Mouse (Mus musculus) Muller cell, postnatal 12 days (primary cell): ENCODE measurements at regions not wholly inside any gene's neighbourhood (a gene's known extent, or its start where the extent isn't known, plus 50 kb on each side); places are given as distances from the start of the nearest gene placed in this dataset.
"Not testable (repeated sequence)": the region's sequence is repeated elsewhere in the genome, so short reads cannot be mapped to it uniquely, and the experiment has no call there.

Source experiments
- DNase-seq: peaks from one replicate; pipeline ENCODE4 v3.0.0-alpha.2; 2015; ENCODE audit errors: inconsistent ontology term

DNA sequence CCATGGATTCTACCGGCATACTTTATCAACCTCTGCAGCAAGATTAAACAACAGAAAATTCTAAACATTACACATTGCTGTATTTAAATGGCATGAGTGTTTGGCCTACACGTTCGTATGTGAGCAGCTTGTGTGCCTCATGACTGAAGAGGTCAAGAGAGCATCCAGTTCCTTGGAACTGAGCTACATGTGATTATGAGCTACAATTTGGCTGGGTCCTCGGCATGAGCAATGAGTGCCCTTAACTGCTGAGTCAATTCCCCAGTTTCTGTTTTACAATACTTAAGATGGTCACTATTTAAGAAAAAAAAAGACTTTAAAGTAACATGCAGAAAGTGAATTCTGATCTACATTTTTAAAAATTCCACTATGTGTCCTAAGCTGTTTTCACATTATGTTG lies 338.4 kb upstream of the Gpc6 start:
- DNase-seq: no peak

DNA sequence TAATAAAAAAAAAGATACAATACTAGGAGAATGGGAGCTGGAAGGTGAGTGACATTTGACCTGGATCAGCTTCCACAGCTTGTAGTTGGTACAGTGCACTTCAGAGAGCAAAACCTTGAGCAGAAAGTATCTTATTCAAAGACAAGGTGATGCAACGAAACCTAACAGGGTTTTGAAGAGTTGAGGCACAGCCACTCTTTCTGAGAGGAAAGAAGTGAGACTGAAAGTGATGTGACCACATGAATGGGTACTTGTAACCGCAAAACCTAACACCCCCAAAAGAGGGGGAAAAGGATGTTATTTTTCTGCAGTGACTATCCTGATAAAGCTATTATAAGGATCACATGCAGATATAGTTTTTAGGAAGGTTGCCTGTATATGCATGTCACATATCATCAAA lies 335.6 kb upstream of the Gpc6 start:
- DNase-seq: no peak

DNA sequence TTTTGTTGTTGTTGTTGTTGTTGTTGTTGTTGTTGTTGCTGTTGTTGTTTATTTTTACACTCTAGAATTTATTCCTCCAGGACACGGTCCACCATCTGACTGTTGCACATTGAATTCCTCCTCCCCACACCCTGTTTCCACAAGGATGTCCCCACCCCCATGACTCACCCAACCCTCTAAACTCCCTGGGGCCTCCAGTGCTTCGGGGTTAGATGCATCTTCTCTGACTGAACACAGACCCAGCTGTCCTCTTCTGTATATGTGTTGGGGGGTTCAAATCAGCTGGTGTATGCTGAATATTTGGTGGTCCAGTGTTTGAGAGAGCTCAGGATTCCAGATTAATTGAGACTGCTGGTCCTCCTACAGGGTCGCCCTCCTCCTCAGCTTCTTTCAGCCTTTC lies 335.0 kb upstream of the Gpc6 start:
- DNase-seq: peak; percentile 12

DNA sequence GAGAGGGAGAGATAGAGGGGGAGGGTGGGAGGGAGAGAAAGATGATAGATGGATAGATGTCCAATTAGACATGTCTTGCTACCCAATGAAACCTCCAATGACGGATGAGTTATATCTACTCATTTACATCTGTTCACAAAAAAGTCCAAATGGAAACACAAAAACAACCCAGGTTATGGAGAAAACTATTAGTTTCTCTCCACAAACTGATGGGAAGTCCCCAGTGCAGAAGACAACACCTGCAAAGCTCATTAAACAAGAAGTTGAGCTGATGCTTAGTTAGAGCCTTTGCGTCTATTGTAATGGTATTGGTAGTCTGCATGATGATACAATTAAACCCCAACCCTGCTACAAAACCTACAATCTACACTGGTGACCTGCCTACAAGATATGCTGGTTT lies 317.0 kb upstream of the Gpc6 start:
- DNase-seq: no peak

DNA sequence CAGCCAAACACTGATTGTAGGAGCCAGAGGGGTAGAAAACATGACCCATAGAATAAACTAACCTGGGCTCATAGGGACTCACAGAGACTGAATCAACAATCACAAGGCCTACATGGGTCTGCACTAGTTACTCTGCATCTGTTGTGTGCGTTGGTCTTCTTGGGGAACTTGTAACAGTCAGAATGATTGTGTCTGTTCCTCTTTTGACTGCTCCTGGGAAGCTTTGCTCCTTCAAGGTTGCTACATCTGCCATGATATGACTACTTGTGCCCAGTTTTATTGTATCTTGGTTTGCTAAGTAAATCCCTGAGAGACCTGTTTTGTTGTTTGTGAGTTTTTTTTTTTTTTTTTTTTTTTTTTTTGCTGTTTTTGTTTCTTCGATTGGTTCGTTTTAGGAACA lies 313.9 kb upstream of the Gpc6 start:
- no peak for DNase-seq

DNA sequence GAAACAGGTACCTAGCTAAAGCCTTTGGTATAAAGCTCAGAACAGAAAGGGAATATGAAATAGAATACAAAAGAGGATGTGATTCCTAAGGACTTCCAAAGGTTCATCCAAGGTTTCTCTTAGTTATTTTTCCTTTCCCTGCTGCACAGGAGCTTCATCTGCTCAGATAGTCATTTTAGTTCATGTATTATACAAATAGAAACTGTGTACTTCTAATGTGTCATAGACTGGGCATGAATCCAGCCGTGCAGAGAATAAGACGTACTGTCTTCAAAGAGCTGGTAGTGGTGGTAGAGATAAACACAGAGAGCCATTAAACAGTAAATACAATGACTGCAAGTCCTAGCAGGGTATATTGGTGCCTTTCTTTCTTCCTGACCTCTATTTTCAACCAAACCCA lies 292.9 kb upstream of the Gpc6 start:
- DNase-seq: no peak

DNA sequence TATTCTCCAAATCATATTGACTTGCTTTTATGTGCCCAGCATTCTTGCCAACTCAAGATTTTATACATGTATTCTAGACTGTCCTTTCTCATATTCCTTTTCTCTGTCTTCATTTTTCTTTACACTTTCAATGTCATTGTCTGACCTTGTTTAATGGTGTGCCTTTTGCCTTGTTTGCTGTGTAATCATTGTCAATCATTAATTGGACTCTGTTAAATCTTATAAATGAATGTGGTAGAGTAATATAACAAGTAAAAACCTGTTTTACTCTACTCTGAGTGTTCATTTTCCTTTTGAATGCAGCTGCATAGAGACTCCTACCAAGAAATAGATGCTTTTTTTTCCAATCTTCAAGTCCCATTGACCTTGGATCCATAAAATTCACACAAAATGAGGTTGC lies 283.0 kb upstream of the Gpc6 start:
- no peak for DNase-seq

DNA sequence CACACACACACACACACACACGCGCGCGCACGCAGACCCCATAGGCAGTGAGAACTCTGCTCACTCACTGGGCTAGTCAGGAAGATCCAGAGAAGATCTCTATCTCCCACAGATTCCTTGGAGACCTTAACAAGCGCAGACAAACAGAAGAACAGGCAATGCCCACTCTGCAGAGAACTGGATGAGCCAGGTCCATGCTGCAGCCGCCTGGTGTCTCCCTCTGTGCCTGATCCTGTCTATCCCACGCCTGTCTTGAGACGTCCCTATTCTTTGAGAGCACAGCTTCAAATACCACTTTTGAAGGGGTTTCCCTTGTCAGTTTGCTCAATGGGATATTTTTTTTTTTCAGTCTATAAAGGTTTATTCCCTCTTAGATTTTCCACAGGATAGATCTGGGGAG lies 273.2 kb upstream of the Gpc6 start:
- DNase-seq: no peak

DNA sequence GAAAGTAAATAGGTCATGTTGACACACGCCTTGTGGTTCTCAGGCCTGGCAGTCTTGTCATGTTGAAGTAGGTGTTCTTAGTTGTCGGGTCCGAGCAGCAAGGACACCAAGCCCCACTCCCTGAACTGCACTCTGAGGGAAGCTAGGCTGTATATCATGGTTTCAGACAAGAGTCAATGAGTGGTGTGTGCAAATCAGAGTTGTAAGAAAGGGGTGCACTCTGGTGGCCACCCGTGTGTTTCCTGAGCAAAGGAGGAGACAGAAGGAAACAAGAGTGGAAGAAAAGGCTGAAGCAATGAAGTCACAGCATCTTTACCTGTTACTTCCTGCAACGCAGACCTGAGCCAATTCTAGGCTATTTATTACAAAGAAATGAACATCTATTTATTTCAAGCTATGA lies 241.2 kb upstream of the Gpc6 start:
- DNase-seq: no peak

DNA sequence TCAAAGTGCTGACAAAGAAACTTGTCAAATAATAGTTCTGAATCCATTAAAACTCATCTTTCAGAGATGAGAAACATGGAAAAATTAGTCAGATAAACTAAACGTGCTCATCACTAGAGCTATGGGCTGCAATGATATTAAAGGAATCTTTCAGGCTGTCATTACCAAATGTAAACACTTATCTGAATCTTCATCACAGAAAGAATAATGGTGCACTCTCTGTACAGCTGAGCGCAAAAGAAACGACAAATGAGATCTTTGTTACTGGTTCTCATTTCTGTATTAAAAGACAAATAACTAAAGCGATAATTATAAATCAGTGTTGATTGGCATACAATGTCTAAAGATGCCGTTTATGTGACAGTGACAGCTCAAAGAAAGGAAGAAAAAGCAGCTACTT lies 227.4 kb upstream of the Gpc6 start:
- no peak for DNase-seq

DNA sequence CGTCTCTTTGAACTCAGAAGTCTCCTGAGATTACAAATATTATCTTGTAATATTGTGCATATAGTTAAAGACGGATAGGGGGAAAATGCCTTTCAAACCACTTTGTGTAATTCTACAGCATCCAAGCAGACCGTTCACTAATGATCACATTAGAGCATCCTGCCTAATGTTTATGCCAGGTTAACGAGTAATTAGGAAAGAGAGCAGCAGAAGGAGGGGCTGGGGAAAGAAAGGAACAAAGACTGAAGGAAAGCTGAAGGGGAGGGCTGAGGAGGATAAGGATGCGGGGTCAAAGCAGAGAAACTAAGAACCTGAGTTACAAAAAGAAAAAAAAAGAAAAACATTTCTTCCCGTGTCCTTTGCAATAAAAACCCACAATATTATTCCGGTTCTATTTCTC lies 226.7 kb upstream of the Gpc6 start:
- no peak for DNase-seq

DNA sequence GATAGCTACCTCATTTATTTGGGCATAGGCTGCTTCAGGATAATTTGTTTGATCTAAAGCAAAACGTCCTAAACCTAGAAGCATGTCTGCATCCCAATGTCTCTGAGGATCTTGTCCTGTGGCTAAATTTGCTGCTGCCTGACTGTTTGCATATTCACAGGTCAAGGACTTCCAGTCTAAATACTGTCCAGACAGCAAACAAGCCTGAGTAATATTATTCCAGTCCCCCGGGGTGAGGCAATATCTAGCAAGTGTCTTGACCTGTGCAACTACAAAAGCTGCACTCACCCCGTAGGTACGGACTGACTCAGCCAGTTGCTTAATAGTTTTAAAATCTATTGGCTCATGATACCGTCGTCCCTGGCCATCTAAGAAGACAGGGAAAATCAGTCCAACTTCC lies 190.5 kb upstream of the Gpc6 start:
- DNase-seq: not testable (repeated sequence)

DNA sequence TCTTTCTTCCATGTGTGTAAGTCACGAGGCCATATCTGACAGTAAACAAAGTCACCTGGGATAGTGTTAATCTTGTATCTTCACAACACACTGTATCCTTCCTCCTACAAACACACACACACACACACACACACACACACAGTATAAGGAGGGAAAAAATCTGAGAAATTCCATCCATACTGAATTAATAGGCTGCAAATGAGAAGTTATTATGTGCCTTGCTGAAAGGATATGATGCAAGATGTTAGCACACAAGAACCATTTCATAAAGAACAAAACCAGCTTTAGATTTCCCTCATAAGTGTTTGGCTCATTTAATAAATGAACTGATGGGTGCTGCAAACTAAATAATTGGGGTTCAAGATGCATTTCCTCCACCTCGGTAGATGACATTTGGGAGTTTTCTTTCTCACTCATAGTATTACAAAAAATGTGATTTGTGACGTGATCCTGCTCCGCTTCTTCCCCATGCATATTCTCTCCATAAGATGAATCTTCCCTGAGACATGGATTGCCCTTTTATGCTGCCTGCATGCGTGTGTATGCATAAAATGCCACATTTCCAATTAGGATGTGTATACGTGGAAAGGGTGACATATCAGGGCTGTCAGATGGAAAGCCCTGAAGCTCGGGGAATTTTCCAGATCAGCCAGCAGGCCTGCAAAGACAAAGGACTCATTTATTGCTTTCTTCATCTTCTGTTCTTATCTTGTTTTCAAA lies 170.5 kb upstream of the Gpc6 start:
- no peak for DNase-seq

DNA sequence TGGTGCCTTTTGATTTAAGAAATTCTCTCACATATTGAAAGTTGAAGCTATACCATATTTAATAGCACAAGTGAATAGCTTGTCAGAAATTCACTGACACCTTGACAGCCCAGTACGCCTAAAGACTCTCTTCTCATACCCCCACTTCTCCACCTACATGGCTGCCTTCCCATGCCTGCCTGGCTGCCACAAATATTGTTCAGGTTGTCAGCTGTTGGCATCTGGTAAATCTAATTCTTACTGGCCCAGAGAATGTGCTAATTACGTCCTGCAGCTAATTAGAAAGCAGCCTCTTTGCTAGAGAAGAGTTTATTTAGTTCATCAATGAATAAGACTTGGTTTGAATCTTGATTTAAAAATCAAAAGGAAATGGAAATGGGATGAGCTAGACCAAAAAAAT lies 163.7 kb upstream of the Gpc6 start:
- no peak for DNase-seq

DNA sequence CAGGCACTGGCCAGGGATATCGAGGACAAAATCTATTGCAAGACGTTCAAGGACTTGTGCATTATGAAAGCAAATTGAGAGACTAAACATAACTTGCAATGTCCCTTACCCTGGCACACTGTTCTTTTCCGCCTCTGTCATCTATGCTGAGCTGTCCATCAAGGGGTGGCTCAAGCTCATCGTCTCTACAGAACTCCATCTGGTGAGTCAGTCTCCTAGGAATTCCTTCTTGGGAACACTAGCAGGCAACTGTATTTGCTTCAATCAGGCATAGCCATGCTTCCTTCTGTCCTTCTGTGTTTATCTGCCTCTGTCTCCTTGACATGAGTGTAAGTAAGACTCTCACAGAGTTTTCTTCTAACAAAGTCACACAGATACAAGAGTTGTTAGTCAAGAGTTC lies 154.0 kb upstream of the Gpc6 start:
- no peak for DNase-seq

DNA sequence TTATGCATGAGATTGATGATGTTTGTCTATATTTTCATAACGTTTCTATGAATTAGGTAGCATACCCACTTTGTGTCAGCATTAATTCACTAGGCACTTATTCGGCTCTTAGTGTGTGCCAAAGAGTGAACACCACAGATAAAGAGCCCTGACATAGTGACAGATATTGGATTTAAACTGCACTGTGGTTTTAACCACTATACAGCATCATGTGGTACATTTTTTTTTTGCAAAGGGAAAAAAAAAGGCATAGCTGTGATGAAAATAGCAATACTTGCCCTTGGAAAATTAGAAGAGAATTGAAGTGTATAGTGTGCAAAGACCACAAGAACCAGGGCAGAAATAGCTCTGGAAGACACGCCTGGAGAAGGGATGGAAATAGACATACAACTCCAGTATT lies 153.4 kb upstream of the Gpc6 start:
- DNase-seq: no peak

DNA sequence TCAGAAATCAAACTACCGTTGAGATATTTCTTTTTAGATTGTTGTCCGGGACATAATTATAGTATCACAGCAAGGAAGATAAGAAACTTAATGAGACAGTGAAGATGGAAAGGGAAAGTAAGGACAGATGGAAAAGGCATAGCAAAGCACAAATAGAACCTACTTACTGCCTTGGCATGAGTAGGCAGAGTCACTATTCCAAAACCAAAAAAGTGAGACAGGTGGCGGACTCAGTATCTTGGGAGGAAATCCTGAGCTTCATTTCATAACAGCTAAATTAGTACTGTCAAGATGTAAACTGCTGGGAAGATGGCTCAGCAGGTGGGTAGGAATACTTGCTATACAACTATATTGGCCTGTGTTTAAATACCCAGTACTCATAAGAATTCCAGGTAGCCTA lies 145.5 kb upstream of the Gpc6 start:
- DNase-seq: no peak

DNA sequence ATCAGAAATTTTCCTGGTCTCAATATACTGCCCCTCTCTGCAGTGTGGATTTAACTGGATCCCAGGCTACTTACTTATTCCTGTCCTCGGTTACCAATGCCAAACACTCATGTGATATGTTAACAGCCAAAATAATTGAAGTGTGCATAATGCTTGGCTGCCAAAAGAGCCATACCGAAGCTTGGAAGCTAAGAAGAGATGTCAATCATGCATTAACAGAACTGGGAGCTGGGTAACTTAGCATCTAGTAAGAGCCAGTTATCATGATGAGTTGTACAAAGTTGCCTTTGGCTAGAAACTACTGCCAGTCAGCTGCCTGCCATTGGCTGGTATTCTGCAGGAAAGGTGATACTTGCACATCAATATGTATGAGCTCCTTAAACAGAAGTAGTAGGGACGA lies 141.3 kb upstream of the Gpc6 start:
- no peak for DNase-seq

DNA sequence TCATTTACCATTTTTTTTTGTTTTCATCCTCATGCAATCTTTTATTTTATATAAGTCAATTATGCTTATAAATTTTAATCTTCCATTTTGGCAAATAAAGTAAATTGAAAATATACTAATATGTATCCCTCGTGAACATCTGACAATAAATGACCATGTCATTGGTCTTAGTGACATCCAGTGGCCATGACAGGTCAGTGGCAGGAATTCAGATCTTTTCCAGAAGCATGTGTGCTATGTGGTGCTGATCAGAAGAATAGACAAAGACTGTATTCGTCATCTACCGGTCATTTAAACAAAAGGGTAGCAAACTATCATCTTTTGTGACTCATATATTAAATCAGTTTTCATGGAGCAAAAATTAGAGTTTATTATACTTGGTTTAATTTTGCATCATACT lies 118.6 kb upstream of the Gpc6 start:
- DNase-seq: peak; percentile 85

DNA sequence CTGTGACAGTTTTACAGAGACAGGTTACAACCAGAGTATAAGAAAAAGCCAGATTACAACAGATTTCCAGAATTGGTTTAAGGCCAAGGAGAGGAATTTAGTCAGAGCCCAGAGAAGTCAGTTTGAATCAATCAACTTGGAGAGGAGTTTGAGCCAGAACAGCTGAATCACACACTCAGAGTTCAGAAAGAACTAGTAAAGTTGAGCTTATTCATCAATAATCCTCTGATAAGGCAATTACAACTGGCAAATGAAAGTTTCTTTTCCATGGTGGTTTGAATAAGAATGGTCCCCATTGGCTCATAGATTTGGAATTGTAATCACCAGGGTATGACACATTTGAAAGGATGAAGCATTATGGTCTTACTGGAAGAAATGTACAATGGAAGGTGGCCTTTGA lies 116.5 kb upstream of the Gpc6 start:
- DNase-seq: peak; percentile 91

DNA sequence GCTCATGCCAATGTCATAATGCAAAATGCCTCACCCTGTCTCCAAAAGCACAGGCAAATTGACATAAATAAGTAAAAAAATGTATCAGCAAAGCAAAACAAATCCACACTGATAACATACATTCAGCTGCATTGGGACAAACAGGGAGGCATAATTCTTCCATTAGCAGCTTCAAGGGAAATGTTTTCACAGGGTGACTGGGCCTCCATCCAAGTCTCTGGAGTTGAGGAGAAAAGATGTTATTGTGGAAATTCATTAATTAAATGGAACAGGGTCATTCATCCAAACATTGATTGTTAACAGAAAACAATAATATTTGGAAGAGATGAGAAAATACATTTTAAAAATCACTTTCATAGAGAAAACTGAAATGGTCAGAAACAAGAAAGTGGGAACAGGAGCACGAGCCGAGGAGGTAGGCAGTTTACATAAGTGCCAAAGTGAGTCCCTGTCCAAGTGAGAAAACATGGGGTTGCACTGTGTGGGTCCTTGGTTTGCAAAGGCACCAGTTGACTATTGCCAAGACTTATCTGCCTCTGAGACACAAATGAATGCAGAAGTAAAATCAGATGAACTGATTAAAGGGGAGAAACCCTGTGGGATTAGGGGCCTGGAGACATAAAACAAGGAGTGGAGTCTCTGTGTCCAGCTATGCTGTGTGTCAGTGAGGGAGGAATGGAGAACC lies 114.3 kb upstream of the Gpc6 start:
- DNase-seq: peak; percentile 91

DNA sequence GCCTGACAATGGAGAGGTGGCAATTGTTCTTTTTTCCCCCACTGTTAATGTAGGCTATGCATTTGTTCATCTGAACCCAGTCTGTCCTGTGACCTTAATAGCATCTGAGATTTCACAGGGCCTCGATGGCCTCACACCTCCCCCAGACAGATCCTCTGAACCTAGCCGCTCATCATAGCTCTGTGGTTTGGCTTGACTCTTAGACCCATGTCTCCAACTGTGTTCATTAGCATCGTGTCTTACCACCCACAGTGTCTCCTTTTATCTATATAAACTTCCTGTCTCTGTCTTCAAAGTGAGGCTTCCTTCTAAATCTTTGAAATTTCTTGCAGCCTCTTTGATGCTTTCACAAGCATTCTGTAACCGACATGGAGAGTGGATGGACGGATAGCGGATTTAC lies 87.9 kb upstream of the Gpc6 start:
- DNase-seq: no peak

DNA sequence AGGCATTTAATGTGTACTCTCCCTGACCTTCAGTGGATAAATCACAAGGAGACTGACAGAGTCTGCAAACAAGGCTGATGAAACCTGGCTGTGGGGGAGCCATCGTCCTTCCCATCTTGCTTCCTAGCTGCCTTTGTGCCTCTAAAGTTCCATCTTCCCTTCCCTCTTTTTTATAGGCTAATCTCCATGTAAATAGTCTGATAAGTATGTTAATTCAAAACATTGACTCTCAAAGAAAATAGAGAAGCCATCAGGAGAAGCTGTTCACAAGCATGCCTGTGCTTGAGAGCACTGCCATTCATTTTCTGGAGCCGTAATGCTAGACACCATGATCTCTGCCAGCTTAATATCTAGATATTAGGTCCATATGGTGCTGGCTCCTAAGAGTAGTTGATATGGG lies 55.7 kb upstream of the Gpc6 start:
- DNase-seq: no peak

DNA sequence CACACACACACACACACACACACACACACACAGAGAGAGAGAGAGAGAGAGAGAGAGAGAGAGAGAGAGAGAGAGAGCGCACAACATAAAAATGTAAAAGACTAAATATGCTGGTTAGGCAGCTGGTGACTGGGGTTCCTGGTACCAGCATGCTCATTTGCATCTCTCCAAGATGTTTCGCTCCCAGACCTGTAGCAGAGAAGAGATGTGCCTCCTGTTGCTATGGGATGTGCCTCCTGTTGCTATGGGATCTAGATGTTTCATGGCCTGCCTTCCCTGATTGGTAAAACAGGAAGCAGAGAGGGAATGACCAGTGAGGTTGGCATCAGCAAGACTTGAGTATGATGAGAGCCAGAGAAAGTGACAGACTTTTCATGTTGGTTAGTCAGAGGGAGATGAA lies 55.1 kb upstream of the Gpc6 start:
- DNase-seq: no peak
